Mouse (Mus musculus) CD4-positive, CD25-positive, alpha-beta regulatory T cell, adult 4 months (primary cell): ENCODE measurements around the gene Rffl. TPM values are rescaled to one million over a fixed set of nuclear protein-coding genes. Genes with fewer than 3 reads are reported as not detected.
"Not testable (repeated sequence)": the region's sequence is repeated elsewhere in the genome, so short reads cannot be mapped to it uniquely, and the experiment has no call there.

ENCODE experiments used
- ATAC-seq: one replicate; pipeline ENCODE4 v1.8.0; 2017
- polyA plus RNA-seq, 2 experiments: library from polyadenylated mRNA; unstranded; fragments of 100-300 nt; shearing (Covaris generic); gene quantifications; one replicate each; pipeline ENCODE4 v1.2.1; 2017

Gene Rffl
- polyA plus RNA-seq, 2 experiments from 2014 or later = 8.6 to 10.2 TPM

- ATAC-seq = no peak
These were observed 26.1 kb downstream of the Rffl start for GRCm38 (mm10) chr11:82844771-82845414.

- ATAC-seq = no peak
These were observed 32.5 kb downstream of the Rffl start for GRCm38 (mm10) chr11:82838511-82838910.

- ATAC-seq = no peak
These were observed 33.2 kb downstream of the Rffl start for GRCm38 (mm10) chr11:82837848-82838247.

GRCm38 (mm10) chr11:82837192-82837591, 33.8 kb downstream of the Rffl start:
- no peak for ATAC-seq

- no peak for ATAC-seq
These were observed 35.2 kb downstream of the Rffl start for GRCm38 (mm10) chr11:82835616-82836432.

GRCm38 (mm10) chr11:82834359-82834758, 36.7 kb downstream of the Rffl start:
- ATAC-seq = not testable (repeated sequence)

GRCm38 (mm10) chr11:82833929-82834328, 37.1 kb downstream of the Rffl start:
- no peak for ATAC-seq

- not testable (repeated sequence) for ATAC-seq
These were observed 38.6 kb downstream of the Rffl start for GRCm38 (mm10) chr11:82832402-82832801.

- ATAC-seq = no peak
These were observed 39.8 kb downstream of the Rffl start for GRCm38 (mm10) chr11:82831008-82831893.

GRCm38 (mm10) chr11:82826818-82827217, 44.2 kb downstream of the Rffl start:
- ATAC-seq = no peak

GRCm38 (mm10) chr11:82820788-82821456, 50.1 kb downstream of the Rffl start:
- ATAC-seq = no peak

- no peak for ATAC-seq
These were observed 51.7 kb downstream of the Rffl start for GRCm38 (mm10) chr11:82819350-82819749.

- no peak for ATAC-seq
These were observed 62.5 kb downstream of the Rffl start for GRCm38 (mm10) chr11:82808485-82808884.

- ATAC-seq = no peak
These were observed 63.6 kb downstream of the Rffl start for GRCm38 (mm10) chr11:82807370-82807769.

GRCm38 (mm10) chr11:82806656-82807055, 64.4 kb downstream of the Rffl start:
- ATAC-seq = no peak

- no peak for ATAC-seq
These were observed 87.6 kb downstream of the Rffl start for GRCm38 (mm10) chr11:82783453-82783852.

GRCm38 (mm10) chr11:82782197-82782596, 88.8 kb downstream of the Rffl start:
- no peak for ATAC-seq

GRCm38 (mm10) chr11:82780983-82781903, 89.8 kb downstream of the Rffl start, which contains the start of gene Lig3:
Lig3 (plus strand) TSS chr11:82781108.
- peak; percentile 94 for ATAC-seq

- no peak for ATAC-seq
These were observed 90.9 kb downstream of the Rffl start for GRCm38 (mm10) chr11:82780134-82780533.

GRCm38 (mm10) chr11:82764438-82764924, 106.5 kb downstream of the Rffl start:
- peak; percentile 26 for ATAC-seq
